Mouse (Mus musculus) cerebellum, adult 11 months (tissue): ENCODE measurements around the gene Them7.
A peak's percentile ranks its signal among the peaks of the same experiment; 100 is the strongest.

Source experiments
- DNase-seq: peaks from one replicate; pipeline ENCODE4 v3.0.0; 2022

Gene Them7

DNA sequence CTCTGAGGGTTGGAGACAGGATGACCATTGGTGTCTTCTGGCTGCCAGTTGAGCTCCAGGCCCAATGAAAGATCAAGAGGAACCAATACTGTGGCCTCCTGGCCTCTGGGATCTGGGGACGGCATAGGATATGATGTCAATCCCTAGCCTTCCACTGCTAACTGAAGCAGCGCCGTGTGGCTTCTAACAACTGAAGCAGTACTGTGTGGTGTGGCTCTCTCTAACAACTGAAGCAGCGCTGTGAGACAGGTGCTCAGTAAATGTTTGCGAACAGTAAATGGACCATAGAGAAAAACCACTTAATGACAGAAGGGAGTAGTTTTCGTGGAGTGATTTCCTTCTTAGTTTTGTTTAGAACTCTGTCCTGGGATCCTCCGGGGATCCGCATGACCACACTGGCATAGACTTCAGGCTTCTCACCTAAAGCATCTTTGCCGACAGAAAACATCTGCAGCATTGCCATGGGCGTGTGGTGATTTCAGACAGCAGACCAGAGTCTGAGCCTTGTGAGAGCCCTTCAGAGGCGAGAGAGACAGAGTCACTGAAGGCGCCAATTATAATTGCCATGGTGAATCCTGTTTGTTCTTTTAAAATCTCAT lies 194.6 kb downstream of the Them7 start:
- no peak for DNase-seq

DNA sequence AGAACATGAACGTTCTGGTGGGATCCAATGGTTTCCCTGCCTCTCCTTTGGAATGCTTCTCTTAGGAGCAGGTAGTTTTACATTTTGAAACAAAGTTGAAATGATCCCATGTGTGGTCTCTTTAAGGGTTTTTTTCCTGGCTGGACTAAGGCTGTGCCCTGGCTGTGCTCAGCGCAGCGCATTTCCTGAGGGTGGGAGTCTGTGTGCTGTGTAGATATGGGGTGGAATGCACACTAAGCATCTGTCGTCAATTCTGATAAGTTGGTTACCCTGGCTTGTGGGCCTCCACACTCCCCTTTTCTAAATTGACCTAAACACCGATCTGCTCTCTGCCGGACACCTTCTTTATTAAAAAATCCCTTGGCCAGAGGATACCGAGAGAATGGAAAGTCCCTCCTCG lies 203.3 kb downstream of the Them7 start:
- DNase-seq = no peak

DNA sequence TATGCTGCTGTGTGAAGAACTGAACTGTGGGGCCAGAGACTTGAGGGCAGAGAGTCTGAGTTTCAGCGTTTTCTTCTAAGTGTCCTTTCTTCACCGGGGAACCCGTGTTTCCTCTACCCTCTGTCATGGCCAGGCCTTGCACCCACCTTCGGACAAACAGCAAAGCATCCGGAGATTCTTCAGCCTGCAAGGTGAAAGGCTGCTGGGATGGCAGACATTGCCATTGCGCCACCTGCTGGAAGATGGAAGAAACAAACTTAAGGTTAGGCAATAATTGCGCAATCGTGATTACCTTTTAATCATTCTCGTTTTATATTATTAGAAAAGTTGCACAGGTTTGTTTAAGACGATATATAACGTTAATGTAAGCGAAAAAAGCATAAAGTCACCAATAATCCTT lies 203.9 kb downstream of the Them7 start:
- peak; percentile 40 for DNase-seq

DNA sequence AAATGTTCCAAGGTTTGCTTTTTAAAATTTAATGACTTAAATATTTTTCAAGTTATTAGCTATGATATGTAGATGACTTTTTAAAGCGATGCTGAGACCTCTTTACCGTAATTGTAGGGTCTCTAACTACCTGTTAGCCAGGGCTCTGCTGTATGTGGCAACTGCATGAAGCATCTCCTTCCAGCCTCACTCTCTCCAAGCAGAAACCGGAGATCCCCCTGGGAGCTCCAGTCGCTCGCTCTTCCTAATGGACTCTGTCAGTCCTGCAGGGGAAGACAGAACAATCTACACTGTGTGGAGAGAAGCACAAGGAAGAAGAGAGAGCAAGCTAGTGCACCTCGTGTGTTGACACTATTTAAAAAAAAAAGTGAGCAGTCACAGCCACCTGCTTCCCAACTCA lies 204.3 kb downstream of the Them7 start:
- DNase-seq = no peak
